Mouse (Mus musculus): Measurements from ENCODE around the gene Ttc5. TPM values are rescaled to one million over a fixed set of nuclear protein-coding genes. Genes with fewer than 3 reads are reported as not detected.
"Not testable (repeated sequence)": the region's sequence is repeated elsewhere in the genome, so short reads cannot be mapped to it uniquely, and the experiment has no call there.

The Ttc5 gene
- polyA plus RNA-seq (2017; shearing (Covaris generic)), result 100 to 1,000 TPM; 108 to 124 TPM

- ATAC-seq, result peak; percentile 98
These were observed at the start of gene Ttc5 for GRCm38 (mm10) chr14:50785251-50785637. TSS of gene Ttc5 (minus strand) at chr14:50785519.

- ATAC-seq, result no peak
These were observed 49.1 kb upstream of the Ttc5 start for GRCm38 (mm10) chr14:50834435-50834834.

GRCm38 (mm10) chr14:50833964-50834363 lies 48.6 kb upstream of the Ttc5 start:
- ATAC-seq, result no peak

- ATAC-seq, result no peak
These were observed 44.6 kb upstream of the Ttc5 start for GRCm38 (mm10) chr14:50829878-50830277.

GRCm38 (mm10) chr14:50826579-50826978 lies 41.3 kb upstream of the Ttc5 start:
- no peak for ATAC-seq

- peak; percentile 81 for ATAC-seq
These were observed 38.9 kb upstream of the Ttc5 start for GRCm38 (mm10) chr14:50824219-50824618.

GRCm38 (mm10) chr14:50823240-50823639 lies 37.9 kb upstream of the Ttc5 start:
- no peak for ATAC-seq

- ATAC-seq, result no peak
These were observed 27.7 kb upstream of the Ttc5 start for GRCm38 (mm10) chr14:50813060-50813459.

GRCm38 (mm10) chr14:50807487-50808072 lies 22.3 kb upstream of the Ttc5 start, which contains the start of the genes Ccnb1ip1 and Parp2:
TSS of gene Ccnb1ip1 (minus strand) at chr14:50807732.
TSS of gene Parp2 (plus strand) at chr14:50807841.
- ATAC-seq, result peak; percentile 87

GRCm38 (mm10) chr14:50806469-50806868 lies 21.1 kb upstream of the Ttc5 start:
- not testable (repeated sequence) for ATAC-seq

GRCm38 (mm10) chr14:50804683-50805082 lies 19.4 kb upstream of the Ttc5 start:
- no peak for ATAC-seq

- no peak for ATAC-seq
These were observed 17.7 kb upstream of the Ttc5 start for GRCm38 (mm10) chr14:50802843-50803562.

GRCm38 (mm10) chr14:50802441-50802840 lies 17.1 kb upstream of the Ttc5 start:
- no peak for ATAC-seq

- peak; percentile 56 for ATAC-seq
These were observed 14.4 kb upstream of the Ttc5 start for GRCm38 (mm10) chr14:50799502-50800259.

- peak; percentile 58 for ATAC-seq
These were observed 13.2 kb upstream of the Ttc5 start for GRCm38 (mm10) chr14:50798512-50798911.

- ATAC-seq, result no peak
These were observed 11.1 kb upstream of the Ttc5 start for GRCm38 (mm10) chr14:50796464-50796863.

- no peak for ATAC-seq
These were observed 10.6 kb upstream of the Ttc5 start for GRCm38 (mm10) chr14:50795965-50796364.

GRCm38 (mm10) chr14:50795261-50795935 lies 10.1 kb upstream of the Ttc5 start:
- ATAC-seq, result no peak

GRCm38 (mm10) chr14:50788157-50788556 lies 2.8 kb upstream of the Ttc5 start:
- no peak for ATAC-seq

- no peak for ATAC-seq
These were observed 698 bp downstream of the Ttc5 start for GRCm38 (mm10) chr14:50784391-50785250.

- ATAC-seq, result no peak
These were observed 3.2 kb downstream of the Ttc5 start for GRCm38 (mm10) chr14:50782166-50782565.

- no peak for ATAC-seq
These were observed 14.0 kb downstream of the Ttc5 start for GRCm38 (mm10) chr14:50771342-50771741.

Data from activated CD4-positive, CD25-positive, alpha-beta regulatory T cell, adult 4 months (primary cell).